Mouse (Mus musculus) hindbrain, embryonic 13.5 days (tissue): ENCODE data around the gene 1700067K01Rik. TPM values are rescaled to one million over a fixed set of nuclear protein-coding genes. Genes with fewer than 3 reads are reported as not detected.
"Not testable (repeated sequence)": the region's sequence is repeated elsewhere in the genome, so short reads cannot be mapped to it uniquely, and the experiment has no call there.

ENCODE experiments used
- ATAC-seq: fragments of 200-750 bp; cut with Nextera tagmentation; 2 replicates; pipeline ENCODE4 v1.8.0; 2017; ENCODE audit warnings: moderate TSS enrichment; ENCODE audit not compliant: low FRiP score
- H3K27ac ChIP-seq: fragments of 300-500 bp; sonication (generic); 2 replicates; pipeline ENCODE4 v1.5.1; 2015; ENCODE audit warnings: inconsistent platforms, mild to moderate bottlenecking, moderate library complexity
- H3K27me3 ChIP-seq: fragments of 300-500 bp; sonication (generic); 2 replicates; pipeline ENCODE4 v1.6.1; 2015; ENCODE audit warnings: mild to moderate bottlenecking, inconsistent platforms
- H3K36me3 ChIP-seq: fragments of 300-500 bp; sonication (generic); 2 replicates; pipeline ENCODE4 v1.6.1; 2015; ENCODE audit warnings: mild to moderate bottlenecking, inconsistent platforms
- H3K4me1 ChIP-seq: fragments of 300-500 bp; sonication (generic); replicated peaks from 2 replicates; pipeline ENCODE4 v1.6.1; 2015; ENCODE audit warnings: inconsistent platforms
- H3K4me2 ChIP-seq: fragments of 300-500 bp; sonication (generic); 2 replicates; pipeline ENCODE4 v1.6.1; 2015; ENCODE audit warnings: inconsistent platforms, mild to moderate bottlenecking, moderate library complexity
- H3K4me3 ChIP-seq: fragments of 300-500 bp; sonication (generic); 2 replicates; pipeline ENCODE4 v1.5.1; 2015; ENCODE audit warnings: mild to moderate bottlenecking, inconsistent platforms
- H3K9ac ChIP-seq: fragments of 300-500 bp; sonication (generic); 2 replicates; pipeline ENCODE4 v1.6.1; 2015; ENCODE audit warnings: mild to moderate bottlenecking, inconsistent platforms
- H3K9me3 ChIP-seq: fragments of 300-500 bp; sonication (generic); 2 replicates; pipeline ENCODE4 v1.6.1; 2016; ENCODE audit warnings: inconsistent platforms
- WGBS: fragments of 180-500 bp; shearing (Covaris S2); methylation state at CpG from one replicate; pipeline ENCODE4 v1.1.7; 2015; 5-methylcytosine and 5-hydroxymethylcytosine counted together
- polyA plus RNA-seq: library from polyadenylated mRNA; unstranded; fragments of >200 nt; fragmentation: Nextera tagmentation; extraction: Ambion mirVana; gene quantifications from 2 replicates; pipeline ENCODE4 v1.2.1, GENCODE M21; 2015

1700067K01Rik gene
- polyA plus RNA-seq, 1 experiment from 2014 or later: 0.71 TPM

DNA sequence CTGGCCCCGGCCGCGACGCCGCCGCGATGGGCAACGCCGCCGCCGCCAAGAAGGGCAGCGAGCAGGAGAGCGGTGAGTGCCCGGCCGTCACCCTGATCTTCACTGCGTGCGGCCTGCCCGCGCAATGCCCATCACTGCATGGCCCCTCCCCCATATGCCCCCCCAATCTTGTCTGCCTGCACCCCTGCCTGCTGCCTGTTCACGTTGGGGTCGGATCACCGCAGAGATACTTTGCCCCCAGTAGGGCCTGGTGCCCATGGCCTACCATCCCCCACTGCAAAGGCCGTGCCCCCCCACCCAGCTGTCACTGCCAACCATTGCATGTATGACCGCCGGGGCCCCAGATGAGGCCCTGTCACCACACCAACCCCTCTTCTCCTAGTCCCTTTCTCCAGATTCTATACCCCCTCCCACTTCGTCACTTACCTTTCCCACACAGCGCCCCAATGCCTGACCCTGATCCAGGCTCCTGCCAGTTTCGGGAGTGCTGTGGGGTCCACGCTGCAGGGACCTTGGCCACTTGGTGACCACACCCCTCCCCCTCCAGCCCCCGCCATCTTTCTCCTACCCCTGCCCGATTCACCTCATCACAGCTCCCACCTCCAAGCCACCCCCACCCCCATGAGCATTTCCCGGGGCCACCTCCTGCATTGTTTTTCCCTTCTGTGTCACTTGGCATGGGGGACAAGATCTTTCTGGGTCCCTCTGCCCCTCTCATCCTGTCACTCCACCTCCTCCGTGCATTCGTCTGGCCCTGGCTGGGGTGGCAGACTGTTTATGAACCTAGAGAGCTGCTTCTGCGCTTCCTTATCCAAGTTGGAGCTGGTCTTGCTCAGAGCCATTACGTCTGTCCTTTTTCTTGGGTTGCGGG, 27.9 kb upstream of the 1700067K01Rik start:
- Histone ChIP-seq H3K4me1 (peaks cover 49% of the 10 kb centered on the region), H3K4me3 (peak overlapping the region; percentile 95), H3K27me3 (no peaks in the 10 kb centered on the region), H3K27ac (peak overlapping the region; percentile 88), H3K9ac (peak overlapping the region; percentile 96), H3K4me2 (peak overlapping the region; percentile 97), H3K9me3 (no peaks in the 10 kb centered on the region), H3K36me3 (no peaks in the 10 kb centered on the region)
- WGBS: 3% methylated on average over 37 of the region's 37 CpGs
- peak; percentile 46 for ATAC-seq

DNA sequence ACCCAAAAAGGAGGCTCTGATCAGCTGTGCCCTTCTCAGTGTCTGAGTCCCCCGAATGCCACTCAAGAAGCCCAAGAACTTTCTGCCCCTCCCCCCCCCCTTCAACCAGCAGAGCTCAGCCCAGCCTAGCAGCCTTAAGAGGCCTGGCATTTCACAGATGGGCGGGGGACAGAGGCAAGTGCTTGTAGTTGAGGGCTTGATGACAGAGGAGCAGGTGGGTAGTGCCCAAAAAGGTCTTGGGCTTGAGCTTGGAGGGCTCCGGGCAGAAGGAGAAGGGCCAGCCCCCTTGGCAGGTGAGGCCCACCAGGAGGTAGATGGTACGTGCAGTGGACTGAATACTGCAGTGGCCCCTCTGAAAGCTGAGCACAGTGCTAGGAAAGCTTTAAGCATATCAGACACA, 26.8 kb upstream of the 1700067K01Rik start:
- no peak for ATAC-seq
- H3K27me3 ChIP-seq: no peaks in the 10 kb centered on the region
- no peak overlapping the region for H3K27ac ChIP-seq
- H3K4me1 ChIP-seq: peaks cover 53% of the 10 kb centered on the region
- no peaks in the 10 kb centered on the region for H3K9me3 ChIP-seq
- H3K9ac ChIP-seq: peak overlapping the region; percentile 96; the same call in 1 of the 2 replicates
- peak overlapping the region; percentile 97 for H3K4me2 ChIP-seq
- peak overlapping the region; percentile 95 for H3K4me3 ChIP-seq
- no peaks in the 10 kb centered on the region for H3K36me3 ChIP-seq
- WGBS: 83% methylated on average over 4 of the region's 4 CpGs

GRCm38 (mm10) chr8:83976101-83976630, 25.1 kb upstream of the 1700067K01Rik start:
- 86% methylated on average over 4 of the region's 4 CpGs for WGBS
- H3K9ac ChIP-seq: no peak overlapping the region
- no peak for ATAC-seq
- H3K9me3 ChIP-seq: no peaks in the 10 kb centered on the region
- no peaks in the 10 kb centered on the region for H3K27me3 ChIP-seq
- H3K4me3 ChIP-seq: no peak overlapping the region
- H3K4me2 ChIP-seq: no peak overlapping the region
- H3K27ac ChIP-seq: no peak overlapping the region
- peaks cover 64% of the 10 kb centered on the region for H3K4me1 ChIP-seq
- peaks cover 13% of the 10 kb centered on the region for H3K36me3 ChIP-seq

DNA sequence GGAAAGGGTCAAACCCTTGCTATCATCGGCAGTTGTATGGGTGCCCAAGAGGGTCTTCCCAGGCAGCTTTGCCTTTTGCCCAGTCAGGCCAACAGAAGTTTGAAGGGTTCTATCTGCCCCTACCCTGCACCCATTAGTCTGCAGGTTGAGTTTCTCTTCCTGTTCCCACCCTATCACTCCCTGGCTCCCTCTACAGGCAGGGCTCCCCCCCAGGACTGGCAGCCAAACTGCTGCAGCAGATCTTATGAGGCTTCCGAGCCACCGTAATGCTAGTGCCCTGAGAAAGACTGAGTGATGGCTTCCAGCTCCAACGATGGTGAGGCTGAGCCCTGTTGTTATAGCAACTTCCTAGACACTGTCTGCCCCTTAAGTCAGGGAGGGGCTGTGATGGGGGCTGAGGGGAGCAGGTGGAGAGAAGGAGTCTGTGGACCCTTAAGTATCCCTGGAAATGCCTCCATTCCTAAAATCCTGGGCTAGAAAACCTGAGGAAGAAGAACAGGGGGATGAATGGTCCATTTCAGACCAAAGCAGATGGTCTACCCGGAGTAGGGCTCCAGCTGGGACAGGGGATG, 24.4 kb upstream of the 1700067K01Rik start:
- 87% methylated on average over 5 of the region's 5 CpGs for WGBS
- H3K36me3 ChIP-seq: peaks cover 20% of the 10 kb centered on the region
- H3K9ac ChIP-seq: peak overlapping the region; percentile 46; the same call in 1 of the 2 replicates
- no peak for ATAC-seq
- 0 out of 2 replicates have a peak overlapping the region, but pooled peaks have one; percentile 15 for H3K4me2 ChIP-seq
- H3K4me1 ChIP-seq: peaks cover 60% of the 10 kb centered on the region
- H3K4me3 ChIP-seq: no peak overlapping the region
- no peaks in the 10 kb centered on the region for H3K27me3 ChIP-seq
- H3K9me3 ChIP-seq: no peaks in the 10 kb centered on the region
- no peak overlapping the region for H3K27ac ChIP-seq

DNA sequence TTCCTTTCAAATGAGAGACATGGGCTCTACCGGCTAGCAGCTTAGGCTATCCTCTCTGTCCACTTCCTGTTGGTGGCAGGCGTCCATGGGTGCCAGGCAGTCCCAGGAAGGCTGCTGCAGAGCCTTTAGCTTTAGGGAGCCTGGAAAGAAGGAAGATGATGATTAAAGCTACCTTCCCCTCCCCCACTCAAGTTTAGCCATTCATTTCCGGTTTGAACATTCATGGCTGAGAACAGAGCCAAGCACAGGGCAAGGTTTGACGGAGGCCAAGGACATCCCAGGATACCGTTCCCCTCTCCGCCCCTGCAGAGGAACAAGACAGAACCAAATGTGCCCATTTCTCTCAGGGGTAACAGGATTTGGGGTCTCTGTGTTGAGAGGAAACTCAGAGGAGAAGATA, 23.7 kb upstream of the 1700067K01Rik start:
- ATAC-seq: no peak
- 59% methylated on average over 6 of the region's 6 CpGs for WGBS

GRCm38 (mm10) chr8:83978200-83978599, 23.1 kb upstream of the 1700067K01Rik start:
- Histone ChIP-seq H3K4me2 (peak overlapping the region; percentile 15; the same call in 1 of the 2 replicates), H3K4me1 (peaks cover 58% of the 10 kb centered on the region), H3K36me3 (peaks cover 34% of the 10 kb centered on the region), H3K4me3 (no peak overlapping the region), H3K27ac (no peak overlapping the region), H3K27me3 (no peaks in the 10 kb centered on the region), H3K9ac (peak overlapping the region; percentile 46; the same call in 1 of the 2 replicates), H3K9me3 (no peaks in the 10 kb centered on the region)
- ATAC-seq: no peak
- 67% methylated on average over 9 of the region's 9 CpGs for WGBS

More for the DNA sequence above, 23.7 kb upstream of the 1700067K01Rik start:
- peaks cover 58% of the 10 kb centered on the region for H3K4me1 ChIP-seq
- no peaks in the 10 kb centered on the region for H3K27me3 ChIP-seq
- H3K9ac ChIP-seq: peak overlapping the region; percentile 46
- H3K4me3 ChIP-seq: no peak overlapping the region
- H3K9me3 ChIP-seq: no peaks in the 10 kb centered on the region
- peak overlapping the region; percentile 15; the same call in 1 of the 2 replicates for H3K4me2 ChIP-seq
- peak overlapping the region; percentile 18; the same call in 1 of the 2 replicates for H3K27ac ChIP-seq
- peaks cover 28% of the 10 kb centered on the region for H3K36me3 ChIP-seq

DNA sequence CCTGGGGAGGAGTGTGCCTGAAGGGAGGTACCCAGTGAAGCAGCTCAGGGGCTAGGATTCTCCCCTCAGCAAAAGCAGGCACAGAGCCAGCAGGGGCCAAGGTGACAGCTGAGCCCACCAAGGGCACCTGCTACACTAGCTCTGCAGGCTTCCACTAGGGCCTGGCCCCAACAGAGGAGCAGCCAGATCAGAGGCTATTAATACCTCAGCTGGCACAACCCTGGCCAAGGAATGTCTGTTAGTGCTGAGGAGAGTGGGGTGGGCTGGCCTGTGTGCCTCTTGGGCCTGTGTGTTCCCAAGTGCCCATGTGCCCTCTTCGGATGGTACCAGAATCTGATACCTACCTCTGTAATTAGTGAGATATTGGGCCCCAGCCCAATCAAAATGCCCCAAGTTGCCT, 21.1 kb upstream of the 1700067K01Rik start:
- WGBS: 69% methylated on average over 1 of the region's 1 CpGs
- Histone ChIP-seq H3K27ac (no peak overlapping the region), H3K4me3 (no peak overlapping the region), H3K36me3 (peaks cover 52% of the 10 kb centered on the region), H3K9ac (no peak overlapping the region), H3K27me3 (no peaks in the 10 kb centered on the region), H3K9me3 (no peaks in the 10 kb centered on the region), H3K4me1 (peaks cover 39% of the 10 kb centered on the region), H3K4me2 (no peak overlapping the region)
- ATAC-seq: peak; percentile 14; the same call in 1 of the 2 replicates

DNA sequence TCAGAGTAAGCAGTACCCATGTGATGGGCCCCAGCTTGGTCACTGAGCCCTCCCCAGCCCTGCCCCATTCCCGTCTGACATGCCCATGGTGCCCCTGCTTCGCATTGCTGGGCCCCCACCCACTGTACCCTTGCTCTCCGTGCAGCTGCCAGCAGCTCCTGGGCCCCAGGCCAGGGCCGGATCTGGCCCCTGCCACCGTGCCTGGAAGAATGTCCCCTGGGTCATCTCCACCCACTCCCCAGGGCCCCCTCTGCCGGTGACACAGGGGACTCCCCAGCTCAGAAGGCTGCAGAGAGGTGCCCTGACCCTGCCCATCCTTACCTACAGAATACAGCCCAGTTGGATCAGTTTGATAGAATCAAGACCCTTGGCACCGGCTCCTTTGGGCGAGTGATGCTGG, 20.5 kb upstream of the 1700067K01Rik start:
- H3K9me3 ChIP-seq: no peaks in the 10 kb centered on the region
- peaks cover 57% of the 10 kb centered on the region for H3K36me3 ChIP-seq
- no peak overlapping the region for H3K4me2 ChIP-seq
- no peak for ATAC-seq
- H3K27ac ChIP-seq: no peak overlapping the region
- no peaks in the 10 kb centered on the region for H3K27me3 ChIP-seq
- H3K9ac ChIP-seq: no peak overlapping the region
- peaks cover 39% of the 10 kb centered on the region for H3K4me1 ChIP-seq
- WGBS: 81% methylated on average over 8 of the region's 8 CpGs
- H3K4me3 ChIP-seq: no peak overlapping the region

- Histone ChIP-seq H3K4me1 (peaks cover 34% of the 10 kb centered on the region), H3K4me2 (no peak overlapping the region), H3K4me3 (no peak overlapping the region), H3K9ac (no peak overlapping the region), H3K36me3 (peaks cover 63% of the 10 kb centered on the region), H3K9me3 (no peaks in the 10 kb centered on the region), H3K27ac (no peak overlapping the region), H3K27me3 (no peaks in the 10 kb centered on the region)
- ATAC-seq: no peak
- 98% methylated on average over 7 of the region's 7 CpGs for WGBS
These were observed 19.8 kb upstream of the 1700067K01Rik start for GRCm38 (mm10) chr8:83981533-83981932.

DNA sequence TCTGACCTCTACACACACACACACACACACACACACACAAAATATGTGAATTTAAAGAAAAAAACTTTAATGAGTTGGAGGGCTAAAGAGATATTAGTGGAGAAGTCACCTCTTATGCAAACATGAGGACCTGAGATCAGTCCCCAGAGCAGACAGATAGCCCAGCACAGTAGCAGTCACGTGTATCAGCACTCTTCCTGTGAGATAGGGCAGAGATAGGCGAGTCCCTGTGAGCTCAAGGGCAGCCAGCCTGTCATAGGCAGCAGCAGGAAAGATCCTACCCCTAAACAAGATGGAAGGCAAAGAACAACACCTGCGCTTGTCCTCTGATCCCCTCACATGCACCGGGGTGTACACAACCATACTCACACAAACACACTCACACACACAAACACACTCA, 18.9 kb upstream of the 1700067K01Rik start:
- no peak overlapping the region for H3K9ac ChIP-seq
- H3K4me3 ChIP-seq: no peak overlapping the region
- 85% methylated on average over 4 of the region's 4 CpGs for WGBS

DNA sequence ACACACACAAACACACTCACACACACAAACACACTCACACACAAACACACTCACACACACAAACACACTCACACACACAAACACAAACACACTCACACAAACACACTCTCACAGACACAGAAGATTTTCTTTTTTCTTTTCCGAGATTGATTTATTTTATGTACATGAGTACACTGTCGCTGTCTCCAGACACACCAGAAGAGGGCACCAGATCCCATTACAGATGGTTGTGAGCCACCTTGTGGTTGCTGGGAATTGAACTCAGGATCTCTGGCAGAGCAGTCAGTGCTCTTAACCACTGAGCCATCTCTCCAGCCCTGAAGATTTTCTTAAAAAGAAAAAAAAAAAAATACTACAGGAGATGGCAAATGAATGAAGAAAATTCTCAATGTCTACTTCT, 18.1 kb upstream of the 1700067K01Rik start:
- WGBS: 100% methylated on average over 2 of the region's 2 CpGs
- H3K9ac ChIP-seq, H3K27ac ChIP-seq, H3K4me3 ChIP-seq, H3K27me3 ChIP-seq, H3K4me2 ChIP-seq, H3K9me3 ChIP-seq, ATAC-seq: not testable (repeated sequence)
- H3K36me3 ChIP-seq: peaks cover 80% of the 10 kb centered on the region
- peaks cover 17% of the 10 kb centered on the region for H3K4me1 ChIP-seq

More for the DNA sequence above, 18.9 kb upstream of the 1700067K01Rik start:
- Histone ChIP-seq H3K27ac (no peak overlapping the region), H3K4me2 (no peak overlapping the region), H3K4me1 (peaks cover 25% of the 10 kb centered on the region), H3K36me3 (peaks cover 73% of the 10 kb centered on the region), H3K9me3 (no peaks in the 10 kb centered on the region), H3K27me3 (no peaks in the 10 kb centered on the region)
- no peak for ATAC-seq

- no peaks in the 10 kb centered on the region for H3K4me1 ChIP-seq
- no peak overlapping the region for H3K4me2 ChIP-seq
- H3K4me3 ChIP-seq: no peak overlapping the region
- H3K27ac ChIP-seq: no peak overlapping the region
- H3K36me3 ChIP-seq: peaks cover 90% of the 10 kb centered on the region
- no peak overlapping the region for H3K9ac ChIP-seq
- no peaks in the 10 kb centered on the region for H3K9me3 ChIP-seq
- ATAC-seq: no peak
- WGBS: 90% methylated on average over 7 of the region's 7 CpGs
- H3K27me3 ChIP-seq: no peaks in the 10 kb centered on the region
These were observed 12.1 kb upstream of the 1700067K01Rik start for GRCm38 (mm10) chr8:83989243-83989642.
